Mouse (Mus musculus) heart, adult 11 months (tissue): Measurements from ENCODE around the gene Gtf3c6.
A peak's percentile ranks its signal among the peaks of the same experiment; 100 is the strongest.

Source experiments
- DNase-seq: peaks from one replicate; pipeline ENCODE4 v3.0.0; 2022

Gtf3c6 gene

DNA sequence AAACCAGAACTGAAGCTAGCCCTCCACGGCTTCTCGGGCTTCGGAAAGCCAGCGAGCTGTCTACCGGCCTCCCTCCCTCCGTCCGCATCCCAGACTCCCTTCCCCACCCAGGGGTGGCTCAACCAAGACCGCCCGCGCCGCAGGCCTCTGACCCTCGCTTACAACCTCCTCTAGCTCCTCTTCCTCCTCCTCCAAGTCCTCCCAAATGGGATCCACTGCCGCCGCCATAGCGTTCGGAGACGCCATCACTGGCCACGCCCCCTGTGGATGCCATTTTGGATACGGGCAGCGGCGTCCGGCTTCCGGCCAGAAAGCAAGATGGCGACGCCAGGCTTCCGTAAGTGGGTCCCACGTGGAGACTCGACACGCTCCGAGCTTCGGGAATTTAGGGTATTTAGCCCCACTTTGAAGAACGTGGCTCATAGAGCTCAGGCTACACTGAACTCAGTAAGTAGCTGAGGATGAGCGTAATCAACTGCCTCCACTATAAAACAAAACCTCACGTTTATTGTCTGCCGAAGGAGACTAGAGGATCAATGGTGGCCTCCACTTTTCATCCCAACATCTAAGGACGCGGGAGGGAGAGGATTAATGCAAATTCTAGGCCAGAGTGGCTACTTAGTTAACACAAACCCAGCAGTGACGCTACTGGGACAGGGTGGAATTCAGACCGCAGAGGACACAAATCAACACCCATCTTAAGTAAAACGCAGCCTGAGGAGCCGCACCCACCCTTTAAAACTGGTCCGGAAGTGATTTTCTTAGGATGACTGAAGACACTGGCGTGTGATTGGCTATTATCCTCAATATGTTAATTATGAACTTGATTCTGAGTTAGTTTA lies at the start of gene Gtf3c6:
Gtf3c6 (minus strand) TSS at position 695 of the 842 bp plus-strand sequence.
- peak; percentile 99 for DNase-seq

DNA sequence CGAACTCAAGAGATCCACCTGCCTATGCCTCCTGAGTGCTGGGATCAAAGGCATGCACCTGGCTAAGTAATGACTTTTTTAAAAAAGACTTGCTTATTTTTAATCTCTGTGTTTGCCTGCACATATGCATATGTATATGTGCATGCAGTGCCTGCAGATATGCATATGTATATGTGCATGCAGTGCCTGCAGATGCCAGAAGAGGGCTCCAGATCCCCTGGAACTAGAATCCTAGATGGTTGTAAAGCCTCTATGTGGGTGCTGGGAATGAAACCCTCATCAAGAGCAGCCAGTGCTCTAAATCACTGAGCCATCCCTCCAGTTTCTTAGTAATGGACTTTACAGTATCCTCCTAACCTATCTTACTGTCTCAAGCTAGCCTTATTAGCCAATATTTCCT lies 48.1 kb upstream of the Gtf3c6 start:
- DNase-seq, result peak; percentile 71

DNA sequence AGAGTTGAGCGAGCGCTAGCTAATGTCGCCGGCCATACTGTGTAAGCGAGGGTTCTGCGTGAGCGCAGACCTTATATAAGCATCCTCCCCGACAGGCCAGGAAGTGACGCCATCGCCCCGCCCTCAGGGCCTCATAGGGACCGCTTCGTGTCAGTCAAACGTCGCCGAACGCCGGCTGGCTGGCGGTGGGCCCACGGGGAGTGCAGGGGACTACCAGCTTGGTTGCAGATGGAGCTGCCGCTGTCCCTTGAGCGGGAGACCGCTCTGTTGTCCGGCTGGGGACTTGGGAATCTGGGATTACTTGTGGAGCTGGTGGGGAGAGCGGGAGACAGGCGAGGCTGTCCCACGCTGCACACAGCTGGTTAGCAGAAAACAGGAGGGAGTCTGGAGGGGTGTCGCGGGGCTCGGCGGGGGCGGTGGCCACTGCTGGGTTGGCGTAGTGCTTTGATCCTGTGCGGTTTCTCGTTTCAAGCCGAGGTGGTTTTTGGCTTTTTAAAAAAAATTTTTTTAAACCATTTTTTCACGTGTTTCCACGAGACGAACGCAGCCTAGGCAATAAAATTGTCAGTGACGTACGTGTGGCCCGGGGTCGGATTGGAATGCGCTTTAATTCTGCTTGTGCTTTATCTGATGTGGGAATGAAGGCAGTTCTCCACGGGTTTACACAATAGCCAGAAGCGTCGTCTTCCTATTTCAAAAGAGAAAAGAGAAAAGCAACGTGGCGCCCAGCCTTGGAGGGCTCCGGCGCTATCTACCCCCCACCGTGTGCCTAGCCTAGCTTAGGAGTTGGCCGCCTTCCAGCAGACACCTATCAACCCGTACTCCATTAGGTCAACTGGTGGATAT lies 44.5 kb upstream of the Gtf3c6 start, which contains the start of gene Amd1:
Amd1 (minus strand) TSS at position 47 of the 846 bp plus-strand sequence.
- peak; percentile 100 for DNase-seq

DNA sequence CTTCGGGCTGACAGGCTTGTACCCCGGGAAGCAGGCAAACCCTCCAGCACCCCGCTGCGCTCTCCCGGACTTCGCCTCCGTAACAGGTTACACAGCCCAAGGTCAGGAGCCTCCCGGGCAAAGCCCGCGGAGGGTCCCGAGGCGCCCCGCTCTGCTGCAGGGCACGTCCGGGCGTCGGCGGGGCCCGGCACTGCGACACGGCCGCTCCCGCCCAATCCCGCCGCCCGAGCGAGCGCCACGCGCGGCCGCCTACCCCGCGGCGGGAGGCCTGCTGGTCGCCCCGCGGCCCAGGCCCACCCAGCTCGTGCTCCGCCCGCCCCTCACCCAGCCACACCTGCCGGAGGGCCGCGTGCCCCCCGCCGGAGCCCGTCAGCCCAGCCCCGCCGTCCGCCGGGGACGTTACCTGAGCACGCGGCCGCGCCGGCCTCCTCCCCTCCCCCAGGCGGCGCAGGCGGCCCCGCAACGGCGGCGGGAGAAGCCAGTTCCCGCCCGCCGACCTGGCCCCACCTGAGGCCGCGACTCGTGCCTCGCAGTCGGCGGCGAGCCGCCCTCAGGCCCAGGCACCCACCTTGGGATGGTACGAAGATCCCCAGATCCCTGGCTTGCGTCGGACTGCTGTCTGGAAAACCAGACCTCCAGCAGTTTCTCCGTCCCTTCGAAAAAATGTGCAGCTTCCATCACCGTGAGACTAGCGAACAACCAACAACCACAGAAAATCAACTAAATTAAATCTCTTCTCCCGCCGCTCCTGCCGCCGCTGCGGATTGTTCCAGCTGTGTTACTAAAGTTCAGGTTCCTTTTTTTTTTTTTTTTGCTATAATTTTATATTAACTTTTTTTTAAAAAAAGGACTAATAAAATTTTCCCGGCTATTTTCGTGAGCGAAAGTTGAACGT lies 43.5 kb upstream of the Gtf3c6 start:
- peak; percentile 96 for DNase-seq

DNA sequence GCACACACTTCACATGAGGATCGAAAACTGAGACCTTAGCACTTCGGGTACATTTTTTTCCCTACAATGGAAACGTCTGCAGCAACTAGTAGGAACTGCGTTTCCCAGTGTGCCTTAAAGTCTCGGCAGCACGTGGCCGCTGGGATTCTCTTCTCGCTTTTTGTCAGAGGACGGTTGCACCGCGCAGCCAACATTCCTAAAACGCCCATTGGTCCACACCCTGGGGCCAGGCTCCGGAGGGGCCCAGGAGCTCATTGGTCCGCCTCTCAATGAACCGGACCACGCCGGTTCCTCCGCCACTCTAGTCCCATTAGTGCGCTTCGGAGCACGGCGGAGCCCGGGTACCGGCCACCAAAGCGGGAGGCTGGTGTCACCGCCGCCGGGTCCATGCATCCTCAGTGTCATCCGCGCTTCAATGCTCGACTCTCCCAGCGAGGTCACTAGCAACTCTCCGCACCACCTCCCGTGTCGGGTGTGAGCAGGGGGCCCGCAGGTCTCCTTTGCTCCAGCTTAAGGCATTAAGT lies 42.8 kb upstream of the Gtf3c6 start:
- DNase-seq, result peak; percentile 99

DNA sequence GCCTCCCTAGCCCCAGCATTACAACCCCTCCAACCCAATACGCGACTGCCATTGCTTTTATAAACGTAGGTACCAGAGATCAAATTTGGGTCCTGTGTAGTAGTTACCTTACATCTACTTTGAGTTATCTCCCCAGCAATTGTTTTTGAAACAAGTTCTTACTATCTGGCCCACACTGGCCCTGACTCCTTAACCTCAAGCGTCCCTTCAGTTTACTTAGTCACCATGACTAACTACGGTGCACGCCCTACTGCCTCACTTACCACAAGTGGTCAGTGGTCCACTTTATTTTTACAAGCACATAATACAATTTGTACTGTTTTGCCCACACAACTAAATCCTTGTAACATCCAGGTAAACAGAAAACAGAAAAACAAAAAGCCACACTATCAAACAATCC lies 34.7 kb upstream of the Gtf3c6 start:
- no peak for DNase-seq

DNA sequence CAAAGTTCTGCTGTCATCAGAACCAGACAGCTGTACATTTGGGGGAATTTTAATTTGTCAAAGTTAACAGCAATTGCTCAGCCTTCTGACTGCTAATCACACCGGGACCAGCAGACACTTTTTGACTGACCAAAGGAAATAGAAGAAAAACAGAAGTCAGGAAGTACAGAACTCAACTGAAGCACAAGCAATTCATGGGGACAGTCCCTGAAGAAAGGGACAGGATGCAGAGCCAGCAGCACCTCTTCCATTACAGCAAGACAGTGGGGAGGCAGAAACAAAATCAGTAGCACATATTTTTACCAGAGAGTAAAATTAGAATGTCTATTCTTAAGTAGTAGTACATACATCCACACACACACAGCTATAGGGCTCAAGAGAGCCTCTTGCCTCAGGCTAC lies 28.9 kb upstream of the Gtf3c6 start:
- DNase-seq, result no peak

DNA sequence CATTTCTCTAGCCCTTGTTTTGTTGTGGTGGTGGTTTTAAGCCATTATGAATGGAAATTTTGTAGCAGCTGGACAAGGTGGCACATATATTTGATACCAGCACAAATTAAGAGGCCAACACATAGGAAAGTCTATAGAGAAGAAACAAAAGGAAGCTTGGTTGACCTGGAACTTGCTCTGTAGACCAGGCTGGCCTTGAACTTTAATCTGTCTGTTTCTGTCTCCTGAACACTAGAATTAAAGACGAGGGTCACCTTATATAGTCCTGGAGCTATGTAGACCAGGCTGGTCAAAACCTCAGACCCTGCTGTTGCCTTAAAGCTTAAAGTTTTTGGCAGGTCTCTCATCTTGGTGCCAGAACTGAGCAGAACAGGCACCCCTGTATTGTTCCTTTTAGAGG lies 27.7 kb upstream of the Gtf3c6 start:
- DNase-seq, result no peak

DNA sequence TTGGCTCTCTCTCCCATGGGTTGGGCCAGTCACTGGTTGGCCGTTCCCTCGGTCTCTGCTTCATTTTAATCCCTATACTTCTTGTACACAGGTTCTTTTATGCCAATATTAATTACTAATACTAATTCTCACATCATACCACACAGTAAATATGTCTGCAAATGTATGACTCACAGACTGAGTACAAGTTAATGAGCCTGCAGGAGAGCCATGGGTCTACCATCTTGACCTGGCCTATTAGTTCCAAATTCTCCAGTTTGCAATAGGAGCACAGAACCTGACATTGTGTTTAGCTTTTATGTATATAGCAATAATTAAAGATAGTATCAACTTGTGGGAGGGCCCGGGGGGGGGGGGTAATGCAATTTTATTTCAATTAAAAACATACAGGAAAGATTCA lies 27.1 kb upstream of the Gtf3c6 start:
- no peak for DNase-seq

DNA sequence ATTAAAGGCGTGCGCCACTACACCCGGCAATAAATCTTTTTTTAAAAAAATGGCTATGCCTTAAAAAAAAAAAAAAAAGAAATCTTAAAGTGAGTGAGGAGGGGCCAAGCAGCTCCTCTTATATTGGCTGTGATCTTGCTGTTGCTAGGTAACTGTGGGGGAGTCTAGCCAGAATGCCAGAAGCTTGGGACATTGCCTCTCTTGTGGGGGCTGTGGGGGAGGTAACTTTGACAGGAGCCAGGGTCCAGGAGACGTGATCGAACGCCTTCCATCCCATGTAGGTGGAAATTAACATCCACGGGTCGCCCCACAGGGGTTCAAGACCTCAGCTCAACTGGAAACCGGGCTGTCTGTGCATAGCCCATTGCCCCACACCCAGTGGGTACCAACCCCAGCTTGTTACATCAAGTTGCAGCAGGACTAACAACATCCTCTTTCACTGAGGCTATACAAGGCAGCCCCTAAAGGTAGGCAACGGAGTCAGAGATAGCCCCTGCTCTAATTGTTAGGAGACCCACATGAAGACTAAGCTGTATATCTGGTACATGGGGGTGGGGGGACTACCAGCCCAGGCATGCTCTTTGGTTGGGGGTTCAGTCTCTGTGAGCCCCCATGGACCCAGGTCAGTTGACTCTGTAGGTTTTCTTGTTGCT lies 26.4 kb upstream of the Gtf3c6 start:
- no peak for DNase-seq

DNA sequence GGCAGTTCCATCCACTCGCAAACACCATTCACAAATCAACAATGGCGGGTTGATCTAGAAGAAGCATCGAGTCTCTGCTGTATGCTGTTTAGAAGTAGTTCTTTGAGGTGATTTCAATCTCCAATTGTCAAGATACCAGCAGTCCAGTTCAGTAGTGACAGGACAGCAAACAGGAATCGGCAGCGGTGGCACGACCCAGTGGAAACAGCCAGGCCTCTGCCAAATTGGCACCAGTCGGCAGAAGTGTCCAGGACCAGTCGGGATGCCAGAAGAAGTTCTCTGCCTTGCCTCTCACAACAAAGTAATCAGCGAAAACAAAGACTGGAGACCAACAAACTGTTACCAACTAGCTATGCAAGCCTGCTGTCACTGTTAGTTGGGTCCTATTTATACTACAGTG lies 25.7 kb upstream of the Gtf3c6 start:
- no peak for DNase-seq

DNA sequence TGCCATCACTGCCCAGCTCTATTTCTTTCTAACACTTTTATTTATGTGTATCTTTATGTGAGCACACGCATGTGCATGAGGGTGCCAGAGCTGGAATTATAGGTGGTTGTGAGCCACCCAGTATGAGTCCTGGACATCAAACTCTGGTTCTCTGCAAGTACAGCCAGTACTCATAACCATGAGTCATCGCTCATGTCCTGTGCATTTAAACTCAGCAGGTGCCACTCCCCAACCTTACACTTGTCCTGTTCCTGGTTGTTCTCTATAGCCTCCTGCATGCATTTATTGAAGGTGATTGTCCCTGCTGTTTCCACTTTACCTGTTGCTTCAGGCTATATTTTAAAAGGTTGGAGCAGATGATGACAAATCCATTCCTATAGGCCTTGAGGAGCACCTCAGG lies 23.7 kb upstream of the Gtf3c6 start:
- DNase-seq, result no peak

DNA sequence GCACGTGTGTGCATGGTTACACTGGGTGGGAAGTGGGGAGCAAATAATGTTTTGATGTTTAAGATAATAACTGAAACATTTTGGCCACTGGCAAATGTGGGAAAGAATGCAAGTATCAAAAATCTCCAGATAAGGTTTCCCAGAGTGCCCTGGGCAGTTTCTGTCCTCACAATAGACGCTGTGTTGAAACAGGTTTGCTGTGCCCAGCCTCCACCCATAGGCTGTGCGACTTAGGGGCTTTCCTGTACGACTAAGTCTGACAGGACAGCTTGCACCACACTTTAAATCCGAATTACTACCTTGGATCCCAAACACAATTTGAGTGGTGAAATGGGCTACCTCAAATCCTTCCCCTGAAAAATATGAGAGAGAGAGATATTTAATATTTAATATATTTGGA lies 20.4 kb upstream of the Gtf3c6 start:
- no peak for DNase-seq

DNA sequence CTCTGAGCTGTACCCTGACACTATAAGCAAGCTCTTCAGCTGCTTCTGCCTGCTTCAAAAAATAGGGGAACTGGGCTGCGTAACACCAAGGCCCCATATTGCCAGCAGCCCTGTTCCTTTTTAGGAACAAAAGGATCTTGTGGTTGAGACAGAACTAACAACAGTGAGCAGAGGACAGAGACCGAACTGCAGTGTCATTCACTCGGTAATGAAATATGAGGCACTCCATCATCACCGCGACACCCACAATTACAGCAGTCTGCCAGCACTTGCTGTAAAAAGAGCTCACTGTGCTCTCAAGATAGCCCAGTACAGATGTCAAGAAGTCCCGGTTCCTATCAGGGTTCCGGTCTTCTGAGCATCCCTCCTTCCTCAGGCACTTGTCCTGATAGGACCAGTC lies 18.1 kb upstream of the Gtf3c6 start:
- DNase-seq, result no peak

DNA sequence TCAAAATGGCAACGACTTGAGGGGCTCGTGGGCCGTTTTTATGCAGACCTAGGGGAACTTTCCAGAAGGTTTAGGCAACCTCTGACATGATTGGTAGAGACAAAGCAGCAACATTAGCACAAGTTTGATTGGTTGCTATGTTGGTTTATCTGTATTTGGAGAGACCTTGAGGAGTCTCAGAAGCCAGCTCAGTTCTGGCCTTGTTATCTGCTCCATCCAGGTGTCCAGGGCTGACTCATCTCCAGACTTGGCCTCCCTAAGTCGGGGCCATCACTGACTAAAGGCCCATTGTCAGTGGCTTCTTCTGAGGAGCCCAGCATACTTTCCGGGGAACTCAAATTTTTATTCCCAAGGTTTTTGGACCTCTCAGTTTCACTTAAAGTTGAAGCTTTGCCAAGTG lies 16.0 kb upstream of the Gtf3c6 start:
- DNase-seq, result no peak

DNA sequence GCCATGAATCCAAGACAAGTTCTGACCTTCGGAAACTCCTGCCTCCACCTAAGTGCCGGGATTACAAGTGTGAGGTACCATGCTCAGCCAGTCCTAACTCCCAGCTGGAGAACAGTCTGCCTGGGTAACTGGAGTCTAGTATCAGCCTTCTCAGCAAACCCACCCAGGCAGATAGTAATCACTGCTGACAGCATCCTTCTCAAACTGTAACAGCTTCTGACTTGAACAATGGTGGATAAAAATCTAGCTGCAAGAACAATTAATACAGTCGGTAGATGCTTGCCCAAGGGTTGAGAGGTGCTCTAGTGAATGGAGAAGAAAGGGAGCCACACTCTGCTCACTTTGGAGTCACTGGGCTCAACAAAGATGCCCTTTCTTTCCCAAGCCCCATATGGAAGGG lies 13.3 kb upstream of the Gtf3c6 start:
- no peak for DNase-seq

DNA sequence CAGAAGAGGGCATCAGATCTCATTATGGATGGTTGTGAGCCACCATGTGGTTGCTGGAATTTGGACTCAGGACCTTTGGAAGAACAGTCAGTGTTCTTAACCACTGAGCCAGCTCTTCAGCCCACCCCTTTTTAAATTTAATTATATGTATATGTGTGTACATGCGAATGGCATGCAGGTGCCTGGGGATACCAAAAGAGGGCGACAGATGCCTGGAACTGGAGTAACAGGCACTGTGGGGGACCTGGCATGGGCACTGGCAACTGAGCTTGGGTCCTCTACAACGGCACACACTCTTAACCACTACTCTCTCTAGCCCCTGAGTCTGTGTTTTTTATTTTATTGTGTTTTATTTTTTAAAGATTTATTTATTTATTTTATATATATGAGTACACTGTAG lies 7.0 kb upstream of the Gtf3c6 start:
- DNase-seq, result no peak

DNA sequence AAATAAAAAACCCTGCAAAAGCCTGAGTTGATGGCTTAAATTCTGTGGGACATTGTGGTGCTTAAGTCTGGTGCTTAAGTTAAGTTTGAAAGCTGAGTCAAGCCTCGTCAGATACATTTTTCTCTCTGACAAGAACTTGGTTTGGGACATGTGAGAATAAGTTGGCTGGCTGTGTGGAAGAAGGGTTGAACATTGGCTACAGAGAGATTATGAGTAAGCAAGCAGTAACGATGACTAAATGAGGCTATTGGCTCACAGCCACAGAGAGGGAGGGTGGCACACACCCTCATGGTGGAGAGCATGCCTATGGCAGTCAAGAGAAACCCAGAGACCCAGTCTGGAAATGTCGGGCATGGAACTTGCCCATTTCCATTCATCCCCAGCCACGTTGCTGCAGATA lies 5.8 kb upstream of the Gtf3c6 start:
- no peak for DNase-seq

DNA sequence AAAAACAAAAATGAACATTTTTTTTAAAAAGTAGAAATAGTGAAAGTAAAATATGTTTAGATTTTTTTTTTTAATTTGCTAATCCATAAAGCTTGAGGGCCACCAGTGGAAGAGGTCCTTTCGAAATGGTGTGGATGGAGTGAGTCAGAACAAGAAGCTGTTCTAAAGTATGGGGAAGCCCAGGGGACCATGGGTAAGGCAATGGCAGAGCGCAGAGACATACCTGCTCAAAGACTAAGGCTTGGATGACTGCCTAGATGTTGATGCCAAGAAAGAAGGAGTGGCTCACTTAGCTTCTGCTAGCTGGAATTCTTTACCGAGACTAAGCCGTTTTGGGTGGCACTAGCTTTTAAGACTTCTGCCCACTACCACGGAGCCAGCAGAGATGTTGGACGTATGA lies 4.3 kb upstream of the Gtf3c6 start:
- DNase-seq, result no peak

DNA sequence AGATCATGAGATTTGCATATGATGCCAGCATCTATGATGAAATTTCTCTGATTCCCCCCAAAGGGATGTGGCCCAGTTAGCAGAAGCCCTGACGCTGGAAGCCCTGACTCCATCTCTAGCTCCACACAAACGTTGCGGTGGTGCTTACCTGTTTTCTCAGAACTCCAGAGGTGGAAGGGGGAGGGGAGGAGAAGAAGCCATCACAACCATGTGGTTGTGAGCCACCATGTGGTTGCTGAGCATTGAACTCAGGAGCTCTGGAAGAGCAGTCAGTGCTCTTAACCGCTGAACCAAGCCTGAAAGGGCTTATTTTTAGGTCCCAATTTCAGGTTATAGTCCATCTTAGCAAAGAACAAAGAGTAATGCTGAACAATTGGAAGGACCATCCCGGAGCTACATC lies 2.4 kb upstream of the Gtf3c6 start:
- DNase-seq, result peak; percentile 86

DNA sequence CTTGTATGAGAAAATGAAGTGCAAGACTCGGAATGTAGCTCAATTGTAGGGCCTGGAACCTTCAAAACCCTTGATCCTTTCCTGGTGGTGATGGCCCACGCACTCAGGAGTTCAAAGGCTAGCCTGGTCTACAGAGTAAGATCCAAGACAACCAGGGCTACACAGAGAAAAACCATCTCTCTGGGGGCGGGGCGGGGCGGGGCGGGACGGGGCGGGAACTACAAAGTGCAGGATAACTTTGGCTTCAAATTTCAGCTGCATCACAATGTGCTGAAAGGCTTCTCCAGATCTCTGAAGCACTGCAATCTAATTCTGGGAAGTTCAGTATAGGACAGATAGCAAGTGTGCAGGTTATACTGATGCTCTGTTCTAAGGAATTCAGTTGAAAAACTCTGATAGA lies 1.6 kb upstream of the Gtf3c6 start:
- DNase-seq, result no peak

DNA sequence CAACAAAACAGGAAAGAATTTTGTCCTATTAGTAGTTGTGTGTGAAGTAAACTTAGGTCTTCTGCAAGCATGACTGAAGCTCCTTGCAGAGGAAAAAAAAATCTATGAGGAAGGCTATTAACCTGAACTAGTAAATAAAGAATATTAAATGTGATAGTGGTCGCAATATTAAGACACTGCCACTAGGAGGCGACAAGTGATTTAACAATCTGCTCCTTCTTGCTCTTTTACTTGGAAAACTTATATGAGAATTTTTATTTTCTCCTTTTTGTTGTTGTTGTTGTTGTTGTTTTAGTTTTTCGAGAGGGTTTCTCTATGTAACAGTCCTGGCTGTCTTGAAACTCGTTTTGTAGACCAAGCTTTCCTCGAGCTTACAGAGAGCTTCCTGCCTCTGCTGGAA lies 1.1 kb upstream of the Gtf3c6 start:
- no peak for DNase-seq
